Mouse (Mus musculus): ENCODE measurements around the gene Cyp2e1. TPM values are rescaled to one million over a fixed set of nuclear protein-coding genes. Genes with fewer than 3 reads are reported as not detected.

The Cyp2e1 gene
- total RNA-seq, 2 experiments from 2014 or later = 0.24 to 0.47 TPM

GRCm38 (mm10) chr7:140802629-140803028, 39.1 kb downstream of the Cyp2e1 start:
- no peak for DNase-seq
- intact Hi-C loops (cut with DNase I) = no loop called here

GRCm38 (mm10) chr7:140805704-140806103, 42.2 kb downstream of the Cyp2e1 start:
- DNase-seq = peak; percentile 13 to 37

GRCm38 (mm10) chr7:140810496-140810895, 47.0 kb downstream of the Cyp2e1 start:
- intact Hi-C loops (cut with DNase I) = no loop called here

More at GRCm38 (mm10) chr7:140805704-140806103, 42.2 kb downstream of the Cyp2e1 start:
- intact Hi-C loops (cut with DNase I) = no loop called here

GRCm38 (mm10) chr7:140811714-140812113, 48.2 kb downstream of the Cyp2e1 start:
- DNase-seq = no peak
- intact Hi-C loops (cut with DNase I) = no loop called here

More at GRCm38 (mm10) chr7:140810496-140810895, 47.0 kb downstream of the Cyp2e1 start:
- DNase-seq = no peak

GRCm38 (mm10) chr7:140812850-140813249, 49.3 kb downstream of the Cyp2e1 start:
- intact Hi-C loops (cut with DNase I) = no loop called here
- no peak for DNase-seq

GRCm38 (mm10) chr7:140820173-140820572, 56.6 kb downstream of the Cyp2e1 start:
- intact Hi-C loops (cut with DNase I) = no loop called here
- no peak for DNase-seq

GRCm38 (mm10) chr7:140821305-140821652, 57.7 kb downstream of the Cyp2e1 start:
- DNase-seq = no peak
- intact Hi-C loops (cut with DNase I) = no loop called here

- intact Hi-C loops (cut with DNase I) = no loop called here
- peak; percentile 37 to 51 for DNase-seq
These were observed 58.3 kb downstream of the Cyp2e1 start, which contains the start of gene Zfp941 for GRCm38 (mm10) chr7:140821653-140822329. Gene Zfp941, minus strand, starts transcription at chr7:140822178.

- no peak for DNase-seq
These were observed 59.2 kb downstream of the Cyp2e1 start for GRCm38 (mm10) chr7:140822731-140823130.

More at GRCm38 (mm10) chr7:140822731-140823130, 59.2 kb downstream of the Cyp2e1 start:
- intact Hi-C loops (cut with DNase I) = no loop called here

Other genes starting within 250 kb of the Cyp2e1 start
- not detected for gene Olfr538, start 195.9 kb upstream of the Cyp2e1 start, total RNA-seq (2021)
- not detected for gene Olfr46, start 162.5 kb upstream of the Cyp2e1 start, total RNA-seq (2021)
- gene Olfr61, start 134.8 kb upstream of the Cyp2e1 start, total RNA-seq (2021) = not detected
- gene Olfr53, start 117.3 kb upstream of the Cyp2e1 start, total RNA-seq (2021) = not detected
- gene Olfr539, start 103.8 kb upstream of the Cyp2e1 start, total RNA-seq (2021) = not detected
- gene Olfr45, start 81.8 kb upstream of the Cyp2e1 start, total RNA-seq (2021) = not detected
- not detected for gene Olfr541, start 66.5 kb upstream of the Cyp2e1 start, total RNA-seq (2021)
- not detected for gene Syce1, start 24.1 kb downstream of the Cyp2e1 start, total RNA-seq (2021)
- gene Zfp941, start 58.4 kb downstream of the Cyp2e1 start, total RNA-seq (2021) = under 1 TPM; 0.45 to 0.47 TPM
- not detected for gene Urah, start 71.3 kb downstream of the Cyp2e1 start, total RNA-seq (2021)
- 10 to 100 TPM; 19.6 to 23.6 TPM for gene Scgb1c1, start 81.8 kb downstream of the Cyp2e1 start, total RNA-seq (2021)
- gene Odf3, start 84.1 kb downstream of the Cyp2e1 start, total RNA-seq (2021) = not detected
- gene Gm45785, start 92.6 kb downstream of the Cyp2e1 start, total RNA-seq (2021) = not detected
- 10 to 100 TPM; 27.0 to 29.8 TPM for gene Ric8a, start 93.2 kb downstream of the Cyp2e1 start, total RNA-seq (2021)
- gene Bet1l, start 93.8 kb downstream of the Cyp2e1 start, total RNA-seq (2021) = 10 to 100 TPM; 13.1 to 15.9 TPM
- 100 to 1,000 TPM; 111 to 114 TPM for gene Psmd13, start 118.2 kb downstream of the Cyp2e1 start, total RNA-seq (2021)
- gene Sirt3, start 118.6 kb downstream of the Cyp2e1 start, total RNA-seq (2021) = 10 to 100 TPM; 53.4 to 58.2 TPM
- gene Cox8b, start 136.7 kb downstream of the Cyp2e1 start, total RNA-seq (2021) = 1,000 to 10,000 TPM; 1,771 to 1,883 TPM
- gene Nlrp6, start 157.2 kb downstream of the Cyp2e1 start, total RNA-seq (2021) = not detected
- gene Pgghg, start 177.7 kb downstream of the Cyp2e1 start, total RNA-seq (2021) = 1 to 10 TPM; 7.7 to 8.6 TPM
- gene Ifitm5, start 186.6 kb downstream of the Cyp2e1 start, total RNA-seq (2021) = 1 to 10 TPM in 1 of 2 experiments, not detected in 1; 1.1 TPM
- gene Gm45717, start 192.2 kb downstream of the Cyp2e1 start, total RNA-seq (2021) = not detected
- 100 to 1,000 TPM; 168 to 187 TPM for gene Ifitm2, start 192.2 kb downstream of the Cyp2e1 start, total RNA-seq (2021)
- gene Ifitm1, start 203.5 kb downstream of the Cyp2e1 start, total RNA-seq (2021) = 1 to 10 TPM; 2.4 to 3.8 TPM
- gene Ifitm3, start 247.0 kb downstream of the Cyp2e1 start, total RNA-seq (2021) = 100 to 1,000 TPM; 104 to 117 TPM